Mouse (Mus musculus) limb, embryonic 14.5 days (tissue): ENCODE data around the gene Acsm1. TPM values are rescaled to one million over a fixed set of nuclear protein-coding genes. Genes with fewer than 3 reads are reported as not detected.
A peak's percentile ranks its signal among the peaks of the same experiment; 100 is the strongest.

Source experiments
- ATAC-seq: fragments of 200-750 bp; cut with Nextera tagmentation; 2 replicates; pipeline ENCODE4 v1.8.0; 2017; ENCODE audit warnings: low read depth, moderate number of reproducible peaks, moderate TSS enrichment; ENCODE audit not compliant: low FRiP score
- DNase-seq: peaks from one replicate; pipeline ENCODE4 v3.0.0-alpha.2; 2015; ENCODE audit warnings: low spot score
- H3K27ac ChIP-seq: fragments of 300-500 bp; sonication (generic); replicated peaks from 2 replicates; pipeline ENCODE4 v1.5.1; 2014; ENCODE audit warnings: low read depth, mild to moderate bottlenecking, low read length, moderate library complexity, mixed read lengths
- H3K27me3 ChIP-seq: fragments of 300-500 bp; sonication (generic); 2 replicates; pipeline ENCODE4 v1.6.1; 2014; ENCODE audit warnings: low read length, mixed read lengths; ENCODE audit not compliant: control insufficient read depth, insufficient read depth
- H3K36me3 ChIP-seq: fragments of 300-500 bp; sonication (generic); 2 replicates; pipeline ENCODE4 v1.6.1; 2014; ENCODE audit warnings: mild to moderate bottlenecking, low read length, moderate library complexity, mixed read lengths; ENCODE audit not compliant: control insufficient read depth, insufficient read depth
- H3K4me1 ChIP-seq: fragments of 300-500 bp; sonication (generic); 2 replicates; pipeline ENCODE4 v1.6.1; 2014; ENCODE audit warnings: antibody characterized with exemption, low read length, mixed read lengths; ENCODE audit not compliant: control insufficient read depth, insufficient read depth
- H3K4me2 ChIP-seq: fragments of 300-500 bp; sonication (generic); replicated peaks from 2 replicates; pipeline ENCODE4 v1.6.1; 2014; ENCODE audit warnings: low read depth, mild to moderate bottlenecking, low read length, moderate library complexity; ENCODE audit not compliant: severe bottlenecking
- H3K4me3 ChIP-seq: fragments of 300-500 bp; sonication (generic); replicated peaks from 2 replicates; pipeline ENCODE4 v1.5.1; 2014; ENCODE audit warnings: low read length
- H3K9ac ChIP-seq: fragments of 300-500 bp; sonication (generic); 2 replicates; pipeline ENCODE4 v1.6.1; 2014; ENCODE audit warnings: mild to moderate bottlenecking, low read depth, low read length, moderate library complexity; ENCODE audit not compliant: severe bottlenecking
- H3K9me3 ChIP-seq: fragments of 300-500 bp; sonication (generic); 2 replicates; pipeline ENCODE4 v1.6.1; 2016; ENCODE audit warnings: low read length; ENCODE audit not compliant: control insufficient read depth
- POLR2A ChIP-seq: fragments of 200-500 bp; IDR thresholded peaks from 2 replicates; pipeline ENCODE4 v1.8.0; 2012; ENCODE audit warnings: inconsistent platforms, mild to moderate bottlenecking, moderate library complexity, borderline replicate concordance; ENCODE audit not compliant: insufficient read depth, insufficient read length; ENCODE audit errors: extremely low read depth
- WGBS: fragments of 180-500 bp; shearing (Covaris S2); extraction: QIAGEN DNeasy Blood & Tissue Kit; methylation state at CpG from one replicate; pipeline ENCODE4 v1.1.7; 2014; 5-methylcytosine and 5-hydroxymethylcytosine counted together
- polyA plus RNA-seq, 2 experiments: library from polyadenylated mRNA; depleted of rRNA in 1 of 2; stranded (reverse) in 1 of 2; unstranded in 1 of 2; fragments of >200 nt; fragmentation: Nextera tagmentation in 1 of 2; extraction: Ambion mirVana in 1 of 2; gene quantifications; 2 replicates each; pipeline versions ENCODE4 v1.2.1 to v1.2.3; 2012 to 2014

Gene Acsm1
- polyA plus RNA-seq, 2 experiments, result 0.03 TPM; not detected in 1

DNA sequence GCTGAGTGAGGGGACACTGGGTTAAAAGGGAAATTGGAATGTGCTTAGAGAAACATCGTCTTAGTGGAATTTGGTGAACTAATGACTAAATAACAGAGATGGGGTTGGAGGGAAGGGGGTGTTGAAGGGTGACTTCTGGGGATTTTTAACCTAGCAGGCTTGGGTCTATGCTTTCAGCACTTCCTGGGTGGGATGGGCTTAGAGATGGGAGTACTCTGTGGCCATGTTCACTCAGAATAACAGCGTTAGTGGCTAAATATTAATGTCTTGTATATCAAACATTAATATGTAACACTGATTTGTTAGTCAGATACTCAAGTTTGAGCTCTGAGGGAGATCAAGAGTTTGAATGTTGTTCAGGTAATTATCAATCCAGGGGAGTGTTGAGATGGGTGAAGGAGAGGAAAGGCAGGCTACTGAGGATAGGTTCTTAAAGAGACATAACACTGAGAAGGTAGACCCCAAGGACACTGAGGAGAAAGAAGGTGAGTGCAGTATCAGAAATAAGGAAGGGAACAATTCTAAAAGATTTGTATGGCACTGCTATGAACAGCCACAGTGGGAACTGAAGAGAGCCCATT is 1.8 kb upstream of the Acsm1 start:
- Histone ChIP-seq H3K4me1 (no peaks in the 10 kb centered on the region), H3K9ac (no peak overlapping the region), H3K9me3 (no peaks in the 10 kb centered on the region), H3K4me2 (no peak overlapping the region), H3K4me3 (no peak overlapping the region), H3K27me3 (no peaks in the 10 kb centered on the region), H3K27ac (no peak overlapping the region), H3K36me3 (no peaks in the 10 kb centered on the region)
- DNase-seq, result no peak
- TF ChIP-seq POLR2A, result no peak
- 69% methylated on average over 2 of the region's 2 CpGs for WGBS
- ATAC-seq, result no peak

DNA sequence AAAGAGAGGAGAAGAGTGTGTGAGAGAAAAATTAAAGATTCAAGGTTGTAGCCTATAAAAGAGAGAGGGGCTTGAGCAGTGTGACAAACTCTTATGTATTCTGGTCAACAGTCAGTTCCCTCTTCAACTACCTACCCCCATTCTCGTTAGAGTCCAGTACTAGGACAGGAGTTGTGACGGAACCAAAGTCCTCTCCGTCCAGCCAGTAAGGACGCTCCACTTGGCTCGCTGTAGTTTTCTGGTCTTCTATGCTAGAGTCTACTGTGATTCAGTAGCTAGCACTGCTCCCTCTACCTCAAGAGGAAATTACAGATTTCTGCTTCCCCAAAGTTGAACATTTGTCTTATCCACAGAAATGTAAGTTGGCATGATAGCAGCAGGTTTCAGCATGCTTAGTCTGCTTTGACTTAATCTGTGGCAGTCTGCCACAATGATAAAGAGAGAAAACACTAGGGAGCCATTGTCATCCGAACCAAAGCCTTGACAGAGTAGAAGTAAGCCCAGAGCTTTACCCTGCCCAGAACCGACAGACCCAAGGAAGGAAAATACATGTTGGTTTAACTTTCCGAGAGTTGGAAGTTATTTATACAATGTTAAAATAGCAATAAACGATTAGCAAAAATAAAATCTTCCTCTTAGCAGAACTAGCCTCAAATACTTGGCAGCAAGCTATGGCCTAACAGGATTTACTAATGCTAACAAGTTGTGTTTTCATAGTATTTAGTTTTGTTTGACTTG is 731 bp upstream of the Acsm1 start:
- no peak overlapping the region for H3K9ac ChIP-seq
- no peak for ATAC-seq
- H3K27ac ChIP-seq, result no peak overlapping the region
- H3K27me3 ChIP-seq, result no peaks in the 10 kb centered on the region
- no peak overlapping the region for H3K4me3 ChIP-seq
- peak; percentile 36 for DNase-seq
- H3K9me3 ChIP-seq, result no peaks in the 10 kb centered on the region
- H3K36me3 ChIP-seq, result no peaks in the 10 kb centered on the region
- TF ChIP-seq POLR2A, result no peak
- WGBS, result 70% methylated on average over 9 of the region's 9 CpGs
- H3K4me1 ChIP-seq, result no peaks in the 10 kb centered on the region
- H3K4me2 ChIP-seq, result no peak overlapping the region

- H3K4me3 ChIP-seq, result no peak overlapping the region
- TF ChIP-seq POLR2A, result no peak
- no peaks in the 10 kb centered on the region for H3K27me3 ChIP-seq
- H3K27ac ChIP-seq, result no peak overlapping the region
- WGBS, result 74% methylated on average over 9 of the region's 9 CpGs
- ATAC-seq (no peak), DNase-seq (no peak)
- no peaks in the 10 kb centered on the region for H3K36me3 ChIP-seq
- no peaks in the 10 kb centered on the region for H3K9me3 ChIP-seq
- H3K4me1 ChIP-seq, result no peaks in the 10 kb centered on the region
- H3K4me2 ChIP-seq, result no peak overlapping the region
- H3K9ac ChIP-seq, result no peak overlapping the region
These were observed 1.1 kb downstream of the Acsm1 start for GRCm38 (mm10) chr7:119607796-119608515.

DNA sequence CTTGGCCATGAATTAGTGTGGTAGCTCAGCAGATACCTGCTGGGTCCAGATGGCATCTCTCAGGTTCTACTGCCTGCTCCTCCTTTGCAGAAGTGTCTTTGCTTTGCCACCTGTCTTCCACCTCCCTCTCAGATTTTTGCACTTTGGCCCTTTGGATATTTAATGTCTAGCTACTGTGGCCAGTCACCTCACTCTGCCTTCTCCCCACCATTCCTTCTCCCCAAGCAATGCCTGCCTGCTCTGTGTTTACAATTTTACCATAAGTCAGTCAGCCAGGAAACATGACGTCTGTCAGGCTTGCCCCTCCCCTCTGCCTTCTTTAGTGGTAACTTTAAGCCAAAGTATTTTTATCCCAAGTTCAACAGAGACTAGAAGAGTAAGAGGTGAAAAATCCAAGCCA is 9.7 kb downstream of the Acsm1 start:
- no peak for TF ChIP-seq POLR2A
- Histone ChIP-seq H3K9ac (no peak overlapping the region), H3K4me3 (no peak overlapping the region), H3K9me3 (no peaks in the 10 kb centered on the region), H3K4me2 (no peak overlapping the region), H3K27me3 (no peaks in the 10 kb centered on the region), H3K36me3 (no peaks in the 10 kb centered on the region), H3K4me1 (no peaks in the 10 kb centered on the region), H3K27ac (no peak overlapping the region)
- 27% methylated on average over 1 of the region's 1 CpGs for WGBS
- ATAC-seq (no peak), DNase-seq (no peak)

- ATAC-seq (no peak), DNase-seq (no peak)
- H3K4me2 ChIP-seq, result no peak overlapping the region
- H3K9me3 ChIP-seq, result no peaks in the 10 kb centered on the region
- no peaks in the 10 kb centered on the region for H3K27me3 ChIP-seq
- H3K9ac ChIP-seq, result no peak overlapping the region
- no peak for TF ChIP-seq POLR2A
- no peak overlapping the region for H3K27ac ChIP-seq
- 85% methylated on average over 6 of the region's 6 CpGs for WGBS
- H3K4me1 ChIP-seq, result no peaks in the 10 kb centered on the region
- no peaks in the 10 kb centered on the region for H3K36me3 ChIP-seq
- no peak overlapping the region for H3K4me3 ChIP-seq
These were observed 10.8 kb downstream of the Acsm1 start for GRCm38 (mm10) chr7:119617593-119617992.
